Mouse (Mus musculus): ENCODE measurements at regions not wholly inside any gene's neighbourhood (a gene's known extent, or its start where the extent isn't known, plus 50 kb on each side); places are given as distances from the start of the nearest gene placed in this dataset.
A peak's percentile ranks its signal among the peaks of the same experiment; 100 is the strongest.

DNA sequence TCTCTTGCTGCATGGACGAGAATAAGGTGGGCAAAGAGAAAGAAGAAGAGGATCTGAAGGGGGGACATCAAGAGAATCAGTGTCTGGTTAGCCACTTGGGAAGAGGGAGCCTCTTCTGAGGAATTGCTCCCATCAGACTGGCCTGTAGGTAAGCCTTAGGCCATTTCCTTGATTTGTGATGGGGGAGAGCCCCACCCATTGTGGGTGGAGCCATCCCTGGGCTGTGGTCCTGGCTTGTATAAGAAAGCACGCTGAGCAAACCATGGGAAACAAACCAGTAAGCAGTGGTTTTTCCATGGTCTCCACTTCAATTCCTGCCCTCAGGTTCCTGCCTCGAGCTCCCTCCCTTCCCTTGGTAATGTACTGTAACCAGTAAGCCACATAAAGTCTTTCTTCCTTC, 57.7 kb upstream of the Sez6l start:
- H3K27me3 ChIP-seq (ENCODE audit: insufficient read depth, low read length), result no peaks in the 10 kb centered on the region

DNA sequence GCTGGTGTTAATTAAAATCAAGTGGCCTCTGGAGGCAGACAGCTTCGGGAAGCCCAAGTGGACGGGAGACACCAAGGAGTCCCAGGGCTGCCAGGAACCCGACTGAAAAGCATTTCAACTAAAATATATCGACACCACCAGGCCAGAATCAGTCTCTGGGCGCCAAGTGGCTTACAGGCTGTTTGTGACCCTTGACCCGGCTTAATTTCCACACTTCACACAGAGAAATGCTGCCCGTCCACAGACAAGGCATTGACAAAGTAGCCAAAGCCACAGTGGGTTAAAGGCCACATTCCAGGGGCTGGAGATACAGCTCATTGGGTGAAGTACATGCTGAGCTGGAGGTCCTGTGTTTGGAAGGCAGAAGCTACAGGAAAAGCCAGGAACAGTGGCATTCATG, 54.8 kb upstream of the Sez6l start:
- no peak overlapping the region for H3K9ac ChIP-seq

More for the DNA sequence above, 57.7 kb upstream of the Sez6l start:
- no peak for TF ChIP-seq CTCF (IDR thresholded peaks at IDR 0.05; ENCODE audit: low read depth)
- ATAC-seq (ENCODE audit: insufficient read depth), result no peak
- Histone ChIP-seq H3K4me1 (ENCODE audit: insufficient read depth) (no peaks in the 10 kb centered on the region), H3K4me2 (no peak overlapping the region), H3K4me3 (ENCODE audit: low read depth, low read length) (no peak overlapping the region), H3K9ac (no peak overlapping the region), H3K9me3 (ENCODE audit: low read depth, low read length) (no peaks in the 10 kb centered on the region; the same call in 1 of the 2 replicates), H3K36me3 (ENCODE audit: insufficient read depth) (no peaks in the 10 kb centered on the region), H3K27ac (ENCODE audit: low read depth) (no peak overlapping the region)
- WGBS, result 66% methylated on average over 3 of the region's 3 CpGs
- DNase-seq, result no peak

DNA sequence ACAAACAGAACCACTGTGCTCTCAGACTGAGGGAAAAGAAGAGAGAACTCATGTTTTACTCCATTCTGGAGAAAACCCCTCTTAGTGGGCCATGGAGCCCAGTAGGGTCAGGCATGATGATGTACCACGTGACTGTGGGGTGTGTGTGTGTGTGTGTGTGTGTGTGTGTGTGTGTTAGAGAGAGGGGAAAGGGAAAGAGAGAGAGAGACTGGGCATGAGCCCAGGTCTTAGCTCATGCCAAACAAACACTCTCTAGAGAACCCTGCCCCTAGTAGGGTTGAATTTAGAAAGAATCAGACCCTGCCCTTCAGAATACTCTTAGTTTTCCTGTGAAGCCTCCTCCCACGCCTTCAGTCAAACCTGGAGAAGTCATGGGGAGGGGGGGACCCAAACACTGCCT, 52.7 kb upstream of the Sez6l start:
- Histone ChIP-seq H3K27ac (ENCODE audit: low read depth) (no peak overlapping the region), H3K9ac (no peak overlapping the region), H3K27me3 (ENCODE audit: insufficient read depth, low read length) (no peaks in the 10 kb centered on the region), H3K9me3 (ENCODE audit: low read depth, low read length) (no peaks in the 10 kb centered on the region; the same call in 1 of the 2 replicates), H3K4me2 (no peak overlapping the region), H3K4me1 (ENCODE audit: insufficient read depth) (no peaks in the 10 kb centered on the region), H3K36me3 (ENCODE audit: insufficient read depth) (no peaks in the 10 kb centered on the region), H3K4me3 (ENCODE audit: low read depth, low read length) (no peak overlapping the region)
- ATAC-seq (ENCODE audit: insufficient read depth), result peak; percentile 50; the same call in 1 of the 2 replicates
- TF ChIP-seq CTCF (IDR thresholded peaks at IDR 0.05; ENCODE audit: low read depth), result no peak
- 39% methylated on average over 2 of the region's 2 CpGs for WGBS
- no peak for DNase-seq

More for the DNA sequence above, 54.8 kb upstream of the Sez6l start:
- no peaks in the 10 kb centered on the region for H3K36me3 ChIP-seq (ENCODE audit: insufficient read depth)
- DNase-seq (no peak), ATAC-seq (ENCODE audit: insufficient read depth) (no peak)
- 15% methylated on average over 7 of the region's 7 CpGs for WGBS
- H3K9me3 ChIP-seq (ENCODE audit: low read depth, low read length), result no peaks in the 10 kb centered on the region; the same call in 1 of the 2 replicates
- H3K4me1 ChIP-seq (ENCODE audit: insufficient read depth), result no peaks in the 10 kb centered on the region
- no peaks in the 10 kb centered on the region for H3K27me3 ChIP-seq (ENCODE audit: insufficient read depth, low read length)
- TF ChIP-seq CTCF (IDR thresholded peaks at IDR 0.05; ENCODE audit: low read depth), result no peak
- no peak overlapping the region for H3K4me2 ChIP-seq
- no peak overlapping the region for H3K4me3 ChIP-seq (ENCODE audit: low read depth, low read length)
- no peak overlapping the region for H3K27ac ChIP-seq (ENCODE audit: low read depth)

DNA sequence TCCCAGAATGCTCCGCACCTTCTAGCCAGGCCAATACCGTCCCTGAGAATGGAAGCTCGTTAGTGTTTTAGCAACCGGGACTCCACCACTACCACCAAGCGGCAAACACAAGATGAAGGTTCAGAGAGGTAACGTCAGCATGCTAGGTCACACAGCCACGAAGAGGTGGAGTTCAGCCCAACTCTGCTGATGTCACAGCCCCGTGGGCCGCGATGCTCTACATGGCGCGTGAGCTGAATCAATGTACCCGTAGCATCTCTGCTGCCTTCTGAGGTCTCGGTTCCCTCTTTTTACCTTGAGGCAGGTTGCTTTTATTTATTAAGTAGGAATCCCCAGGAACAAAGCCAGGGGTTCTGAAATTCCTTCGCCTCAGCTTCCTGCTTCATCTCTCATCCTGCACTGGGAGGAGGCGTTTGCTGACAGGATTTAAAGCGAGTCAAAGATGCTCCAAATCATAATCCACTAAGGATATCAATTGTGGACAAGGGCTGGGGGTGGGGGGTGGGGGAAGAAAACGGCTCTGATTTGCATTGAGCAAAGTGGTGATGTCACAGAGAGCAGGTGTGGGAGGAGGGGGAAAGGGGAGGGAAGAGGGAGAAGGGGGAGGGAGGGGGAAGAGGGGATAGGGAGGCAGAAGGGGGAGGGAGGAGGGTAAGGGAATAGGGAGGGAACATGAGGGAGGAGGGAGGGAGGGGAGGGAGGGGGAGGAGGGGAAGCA, 51.2 kb upstream of the Sez6l start:
- no peak for TF ChIP-seq CTCF (IDR thresholded peaks at IDR 0.05; ENCODE audit: low read depth)
- no peak overlapping the region for H3K27ac ChIP-seq (ENCODE audit: low read depth)
- no peaks in the 10 kb centered on the region; the same call in 1 of the 2 replicates for H3K9me3 ChIP-seq (ENCODE audit: low read depth, low read length)
- no peak for DNase-seq
- H3K27me3 ChIP-seq (ENCODE audit: insufficient read depth, low read length), result no peaks in the 10 kb centered on the region
- H3K4me1 ChIP-seq (ENCODE audit: insufficient read depth), result no peaks in the 10 kb centered on the region
- ATAC-seq (ENCODE audit: insufficient read depth), result no peak
- H3K36me3 ChIP-seq (ENCODE audit: insufficient read depth), result no peaks in the 10 kb centered on the region
- H3K9ac ChIP-seq, result no peak overlapping the region
- WGBS, result 27% methylated on average over 18 of the region's 18 CpGs
- no peak overlapping the region for H3K4me3 ChIP-seq (ENCODE audit: low read depth, low read length)
- no peak overlapping the region for H3K4me2 ChIP-seq

- 55% methylated on average over 14 of the region's 14 CpGs for WGBS
Measured at GRCm38 (mm10) chr5:112627305-112627704, 50.3 kb upstream of the Sez6l start.

More at GRCm38 (mm10) chr5:112627305-112627704, 50.3 kb upstream of the Sez6l start:
- H3K27me3 ChIP-seq (ENCODE audit: insufficient read depth, low read length), result no peaks in the 10 kb centered on the region
- H3K36me3 ChIP-seq (ENCODE audit: insufficient read depth), result no peaks in the 10 kb centered on the region
- no peaks in the 10 kb centered on the region; the same call in 1 of the 2 replicates for H3K9me3 ChIP-seq (ENCODE audit: low read depth, low read length)
- no peak for DNase-seq
- H3K9ac ChIP-seq, result no peak overlapping the region
- no peak for TF ChIP-seq CTCF (IDR thresholded peaks at IDR 0.05; ENCODE audit: low read depth)
- H3K27ac ChIP-seq (ENCODE audit: low read depth), result no peak overlapping the region
- no peaks in the 10 kb centered on the region for H3K4me1 ChIP-seq (ENCODE audit: insufficient read depth)
- no peak overlapping the region for H3K4me2 ChIP-seq
- ATAC-seq (ENCODE audit: insufficient read depth), result no peak
- H3K4me3 ChIP-seq (ENCODE audit: low read depth, low read length), result no peak overlapping the region

Measured in lung, embryonic 14.5 days (tissue).